Mouse (Mus musculus) testis, adult 2 months (tissue): ENCODE data around the gene Dusp12.

Experiments used
- CTCF ChIP-seq: fragments of 200-500 bp; IDR thresholded peaks from 2 replicates; pipeline ENCODE4 v1.5.1; 2012; ENCODE audit warnings: low read depth, mild to moderate bottlenecking, inconsistent platforms, low read length, moderate library complexity; ENCODE audit not compliant: control insufficient read depth, insufficient read depth, insufficient replicate concordance
- POLR2A ChIP-seq: fragments of 200-500 bp; IDR thresholded peaks from 2 replicates; pipeline ENCODE4 v1.6.1; 2012; ENCODE audit warnings: low read depth, mild to moderate bottlenecking, inconsistent platforms, low read length, moderate library complexity; ENCODE audit not compliant: control insufficient read depth

DNA sequence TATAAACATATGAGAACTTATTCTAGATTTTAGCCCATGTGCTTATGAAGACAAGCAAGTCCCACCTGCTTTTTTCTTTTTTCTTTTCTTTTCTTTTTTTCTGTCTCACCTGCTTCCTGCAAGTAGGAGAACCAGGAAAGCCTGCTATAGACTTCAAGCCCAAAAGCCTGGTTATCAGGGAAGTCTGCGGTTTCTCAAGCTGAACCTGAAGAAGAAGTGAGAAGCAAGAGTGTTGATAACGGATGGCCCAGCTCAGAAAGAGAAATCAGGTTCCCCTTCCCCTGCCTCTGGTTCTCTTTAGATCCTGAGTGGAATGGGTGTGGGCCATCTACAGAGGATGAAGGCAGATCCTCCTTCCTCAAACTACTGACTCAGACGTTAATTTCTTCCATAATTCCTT is 46.7 kb upstream of the Dusp12 start:
- no peak for TF ChIP-seq CTCF
- no peak for TF ChIP-seq POLR2A
